Mouse (Mus musculus) forebrain, embryonic 11.5 days (tissue): ENCODE results near the gene Rag2. TPM values are rescaled to one million over a fixed set of nuclear protein-coding genes. Genes with fewer than 3 reads are reported as not detected.

ENCODE experiments used
- ATAC-seq: fragments of 200-750 bp; cut with Nextera tagmentation; replicated peaks from 2 replicates; pipeline ENCODE4 v1.8.0; 2017; ENCODE audit warnings: moderate TSS enrichment; ENCODE audit not compliant: low FRiP score
- DNase-seq: peaks from one replicate; pipeline ENCODE4 v3.0.0-alpha.2; 2017; ENCODE audit warnings: low spot score
- H3K27ac ChIP-seq: fragments of 300-500 bp; sonication (generic); 2 replicates; pipeline ENCODE4 v1.5.1; 2014; ENCODE audit warnings: low read depth, low read length
- H3K27me3 ChIP-seq: fragments of 300-500 bp; sonication (generic); 2 replicates; pipeline ENCODE4 v1.6.1; 2014; ENCODE audit warnings: mild to moderate bottlenecking, low read length, mixed read lengths; ENCODE audit not compliant: control insufficient read depth, insufficient read depth
- H3K36me3 ChIP-seq: fragments of 300-500 bp; sonication (generic); 2 replicates; pipeline ENCODE4 v1.6.1; 2014; ENCODE audit warnings: mild to moderate bottlenecking, low read length, moderate library complexity, mixed read lengths; ENCODE audit not compliant: control insufficient read depth, insufficient read depth
- H3K4me1 ChIP-seq: fragments of 300-500 bp; sonication (generic); replicated peaks from 2 replicates; pipeline ENCODE4 v1.6.1; 2014; ENCODE audit warnings: low read length, mixed read lengths; ENCODE audit not compliant: control insufficient read depth, insufficient read depth
- H3K4me2 ChIP-seq: fragments of 300-500 bp; sonication (generic); 2 replicates; pipeline ENCODE4 v1.6.1; 2014; ENCODE audit warnings: low read depth, mild to moderate bottlenecking, low read length, moderate library complexity, mixed read lengths; ENCODE audit not compliant: severe bottlenecking
- H3K4me3 ChIP-seq: fragments of 300-500 bp; sonication (generic); 2 replicates; pipeline ENCODE4 v1.5.1; 2014; ENCODE audit warnings: low read depth, low read length
- H3K9ac ChIP-seq: fragments of 300-500 bp; sonication (generic); 2 replicates; pipeline ENCODE4 v1.6.1; 2014; ENCODE audit warnings: low read length
- H3K9me3 ChIP-seq: fragments of 300-500 bp; sonication (generic); 2 replicates; pipeline ENCODE4 v1.6.1; 2016; ENCODE audit warnings: low read length, mixed read lengths; ENCODE audit not compliant: control insufficient read depth
- WGBS: fragments of 180-500 bp; shearing (Covaris S2); extraction: QIAGEN DNeasy Blood & Tissue Kit; methylation state at CpG from one replicate; pipeline ENCODE4 v1.1.7; 2014; 5-methylcytosine and 5-hydroxymethylcytosine counted together
- polyA plus RNA-seq: library from polyadenylated mRNA; unstranded; fragments of >200 nt; fragmentation: Nextera tagmentation; extraction: Ambion mirVana; gene quantifications from 2 replicates; pipeline ENCODE4 v1.2.1, GENCODE M21; 2014

Rag2 gene
- polyA plus RNA-seq, 1 experiment from 2014 or later = not detected

DNA sequence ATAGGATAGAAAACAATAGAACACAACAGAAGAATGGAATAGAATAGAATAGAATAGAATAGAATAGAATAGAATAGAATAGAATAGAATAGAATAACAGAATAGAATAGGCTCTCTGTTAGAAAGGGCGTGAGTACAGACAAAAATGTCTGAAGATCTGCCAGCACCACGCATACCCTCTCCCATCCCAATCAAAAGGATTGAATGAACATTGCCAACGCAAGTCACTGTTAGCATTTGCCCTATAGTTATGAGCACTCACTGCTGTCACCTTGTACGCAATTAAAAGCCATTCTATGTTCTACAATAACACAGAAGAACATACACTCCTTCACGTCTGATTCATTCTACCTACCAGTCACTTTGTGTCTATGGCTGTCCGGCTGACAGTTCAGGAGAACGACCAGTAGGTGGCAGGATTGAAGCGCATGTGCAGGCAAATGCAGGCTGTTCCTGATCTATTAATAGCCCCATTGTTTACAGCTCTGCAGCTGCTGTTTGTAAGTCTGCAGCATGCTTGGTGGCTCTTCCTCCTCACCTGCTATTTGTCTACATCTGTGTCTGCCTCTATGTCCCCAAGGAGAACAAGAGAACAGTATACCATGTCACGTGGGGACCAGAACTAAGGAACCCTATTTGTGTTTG, 40.7 kb downstream of the Rag2 start:
- H3K27ac ChIP-seq = no peak overlapping the region

DNA sequence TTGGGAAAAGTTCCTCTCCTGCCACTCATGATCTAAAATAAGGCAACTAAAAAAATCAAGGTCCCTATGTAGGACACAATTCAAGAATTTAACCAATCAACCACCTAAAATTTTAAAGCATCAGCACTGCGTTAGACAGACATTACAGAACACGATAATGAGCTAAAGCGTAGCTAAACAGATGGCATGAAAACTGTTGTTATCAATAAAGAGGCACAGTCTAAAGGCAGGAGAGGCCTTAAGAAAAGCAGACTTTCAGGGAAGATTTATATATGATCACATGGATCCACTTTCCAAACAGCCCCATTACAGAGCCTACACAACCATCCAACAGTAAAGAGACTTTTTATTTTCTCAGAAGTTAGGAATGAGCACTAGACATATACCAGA, 41.2 kb downstream of the Rag2 start:
- 90% methylated on average over 3 of the region's 3 CpGs for WGBS
- peak; percentile 37; the same call in 1 of the 2 replicates for ATAC-seq
- no peaks in the 10 kb centered on the region for H3K27me3 ChIP-seq
- no peaks in the 10 kb centered on the region for H3K4me1 ChIP-seq
- H3K4me3 ChIP-seq = no peak overlapping the region
- no peaks in the 10 kb centered on the region for H3K36me3 ChIP-seq
- H3K9me3 ChIP-seq = no peaks in the 10 kb centered on the region
- no peak overlapping the region for H3K9ac ChIP-seq
- H3K27ac ChIP-seq = no peak overlapping the region
- no peak overlapping the region for H3K4me2 ChIP-seq
- no peak for DNase-seq

More for the DNA sequence above, 40.7 kb downstream of the Rag2 start:
- H3K4me2 ChIP-seq = no peak overlapping the region
- WGBS = 19% methylated on average over 9 of the region's 9 CpGs
- no peaks in the 10 kb centered on the region for H3K36me3 ChIP-seq
- H3K4me1 ChIP-seq = no peaks in the 10 kb centered on the region
- H3K9ac ChIP-seq = no peak overlapping the region
- DNase-seq (peak; percentile 86), ATAC-seq (peak; percentile 91)
- H3K9me3 ChIP-seq = no peaks in the 10 kb centered on the region
- H3K27me3 ChIP-seq = no peaks in the 10 kb centered on the region
- no peak overlapping the region for H3K4me3 ChIP-seq

DNA sequence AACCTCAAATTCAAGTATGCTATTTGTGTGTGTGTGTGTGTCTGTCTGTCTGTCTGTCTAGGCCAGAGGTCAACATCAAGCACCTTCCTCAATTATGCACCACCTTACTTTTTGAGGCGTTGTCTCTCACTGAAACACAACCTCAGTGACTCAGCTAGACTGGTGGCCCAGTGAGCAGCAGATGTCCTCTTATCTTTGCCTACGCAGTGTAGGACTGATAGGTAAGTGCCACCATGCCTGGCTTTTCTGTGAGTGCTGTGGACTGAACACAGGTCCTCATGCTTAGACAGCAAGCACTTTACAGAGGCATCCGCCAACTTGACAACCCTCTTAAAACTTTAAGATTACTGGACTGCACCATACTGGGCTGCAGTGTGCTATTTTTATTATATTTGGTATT, 44.2 kb downstream of the Rag2 start:
- H3K4me3 ChIP-seq = no peak overlapping the region
- 96% methylated on average over 3 of the region's 3 CpGs for WGBS

DNA sequence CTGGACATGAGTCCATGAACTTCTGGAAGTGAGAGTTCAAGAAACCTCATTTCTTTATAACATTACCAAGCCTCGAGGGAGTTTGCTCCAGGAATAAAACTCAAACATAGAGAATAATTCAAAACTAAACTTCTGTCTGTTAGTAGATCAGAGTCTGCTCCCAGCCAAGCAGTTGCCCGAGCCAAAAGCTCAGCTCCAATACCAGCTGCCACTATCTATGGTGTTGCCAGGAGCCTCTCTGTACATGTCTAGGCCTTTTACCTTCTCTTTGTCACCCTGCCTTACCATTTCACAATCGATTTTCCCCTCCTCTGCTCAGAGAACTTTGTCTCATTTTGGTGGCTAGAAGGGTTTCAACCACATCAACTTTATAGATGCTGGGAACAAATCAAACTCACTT, 49.0 kb downstream of the Rag2 start:
- no peak overlapping the region for H3K4me3 ChIP-seq
- H3K4me2 ChIP-seq = no peak overlapping the region
- no peaks in the 10 kb centered on the region for H3K4me1 ChIP-seq
- H3K27me3 ChIP-seq = no peaks in the 10 kb centered on the region
- no peaks in the 10 kb centered on the region for H3K9me3 ChIP-seq
- DNase-seq (no peak), ATAC-seq (no peak)
- no peaks in the 10 kb centered on the region for H3K36me3 ChIP-seq
- H3K27ac ChIP-seq = no peak overlapping the region
- 86% methylated on average over 3 of the region's 3 CpGs for WGBS
- H3K9ac ChIP-seq = no peak overlapping the region

More for the DNA sequence above, 44.2 kb downstream of the Rag2 start:
- ATAC-seq (no peak), DNase-seq (no peak)
- Histone ChIP-seq H3K36me3 (no peaks in the 10 kb centered on the region), H3K4me2 (no peak overlapping the region), H3K9me3 (no peaks in the 10 kb centered on the region), H3K27ac (no peak overlapping the region), H3K4me1 (no peaks in the 10 kb centered on the region), H3K9ac (no peak overlapping the region), H3K27me3 (no peaks in the 10 kb centered on the region)

DNA sequence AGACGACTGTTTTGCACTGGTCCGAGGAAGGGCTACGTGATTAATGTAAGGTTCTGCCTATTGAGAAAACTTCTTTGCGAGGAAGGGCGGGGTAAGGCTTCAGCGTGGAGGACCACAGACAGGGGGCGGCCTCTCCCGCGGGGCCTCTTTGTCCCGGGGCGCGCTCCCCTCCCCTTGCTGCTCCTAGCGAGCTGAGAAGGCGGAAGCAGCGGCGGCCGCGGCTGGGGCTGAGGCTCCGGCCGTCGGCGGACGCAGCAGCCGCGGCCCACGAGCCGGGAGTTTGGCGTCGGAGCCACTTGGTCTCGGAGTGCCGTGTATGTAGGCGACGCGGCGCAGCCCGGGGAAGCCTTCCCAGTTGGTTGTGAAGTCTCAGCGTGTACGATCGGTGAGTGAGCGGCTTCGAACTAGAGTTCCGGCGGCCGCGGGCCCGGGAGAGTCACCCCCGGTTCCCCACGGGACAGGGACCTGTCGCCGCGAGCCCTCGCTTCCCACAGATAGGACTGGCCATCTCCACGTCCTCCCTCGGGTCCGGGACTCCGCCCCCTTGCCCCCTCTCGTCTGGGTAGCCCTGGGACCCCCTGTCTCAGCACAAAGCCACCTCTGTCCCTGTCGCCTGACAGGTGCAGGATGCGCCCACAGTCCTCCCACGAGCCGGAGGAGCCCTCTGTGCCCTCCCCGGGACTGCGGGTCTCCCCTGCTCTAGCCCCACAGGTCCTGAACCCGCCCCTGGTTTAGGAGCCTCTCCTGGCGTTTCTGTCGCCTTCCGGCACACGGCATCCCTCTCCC, 53.9 kb downstream of the Rag2 start, which contains the start of gene Traf6:
TSS of gene Traf6 (plus strand) at position 194 of the 786 bp plus-strand sequence.
- ATAC-seq = peak; percentile 94
- Histone ChIP-seq H3K27me3 (no peaks in the 10 kb centered on the region), H3K4me2 (peak within 1 kb of the TSS; percentile 87), H3K9me3 (no peaks in the 10 kb centered on the region), H3K36me3 (no peaks in the 10 kb centered on the region), H3K4me3 (peak within 1 kb of the TSS; percentile 96), H3K27ac (peak within 1 kb of the TSS; percentile 62; the same call in 1 of the 2 replicates), H3K4me1 (peaks cover 4% of the 10 kb centered on the region; the same call in 1 of the 2 replicates), H3K9ac (peak within 1 kb of the TSS; percentile 90)
- DNase-seq = peak; percentile 94
- WGBS = under 1% methylated on average over 62 of the region's 68 CpGs

DNA sequence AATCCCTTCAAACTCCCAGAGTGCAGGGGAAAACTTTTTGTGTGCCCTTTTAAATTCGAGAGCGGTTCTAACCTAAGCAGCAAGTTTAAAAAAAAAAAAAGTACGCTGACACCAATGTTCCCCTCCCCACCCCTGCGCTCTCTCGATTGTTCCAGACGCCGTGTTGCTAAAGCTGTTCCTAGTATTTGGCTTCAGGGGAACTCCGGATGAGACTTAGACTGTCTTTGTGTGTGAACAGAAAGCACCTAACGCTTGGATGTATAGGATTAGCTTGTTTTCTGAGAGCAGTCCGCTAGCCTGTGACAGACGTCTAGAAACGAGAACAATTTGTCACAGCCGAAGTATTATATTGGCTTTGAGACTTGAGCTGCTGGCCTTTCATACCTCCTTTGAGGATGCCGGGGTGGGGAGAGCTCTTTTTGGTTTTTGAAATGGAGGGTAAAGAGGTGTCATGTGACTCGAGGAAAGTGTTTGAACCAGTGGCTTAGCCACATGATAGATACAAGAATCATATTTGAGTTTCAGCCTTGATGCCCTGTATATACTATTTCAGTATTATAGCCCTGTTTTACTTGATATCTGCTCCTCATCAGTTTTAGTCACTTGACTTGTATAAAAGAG, 54.8 kb downstream of the Rag2 start:
- 2% methylated on average over 15 of the region's 15 CpGs for WGBS
- H3K27ac ChIP-seq = peak overlapping the region; percentile 62; the same call in 1 of the 2 replicates
- ATAC-seq = peak; percentile 13; the same call in 1 of the 2 replicates

More for the DNA sequence above, 54.8 kb downstream of the Rag2 start:
- H3K9ac ChIP-seq = peak overlapping the region; percentile 90
- H3K9me3 ChIP-seq = no peaks in the 10 kb centered on the region
- peak; percentile 55 for DNase-seq
- no peaks in the 10 kb centered on the region for H3K27me3 ChIP-seq
- H3K4me2 ChIP-seq = peak overlapping the region; percentile 87
- H3K4me1 ChIP-seq = peaks cover 4% of the 10 kb centered on the region; the same call in 1 of the 2 replicates
- no peaks in the 10 kb centered on the region for H3K36me3 ChIP-seq
- peak overlapping the region; percentile 96 for H3K4me3 ChIP-seq

Other genes starting within 250 kb of the Rag2 start
- 0.08 and 0.27 TPM in 2 replicates for gene Rag1, start 24.8 kb downstream of the Rag2 start, polyA plus RNA-seq
- gene B230118H07Rik, start 24.8 kb downstream of the Rag2 start, polyA plus RNA-seq = 60.7 and 60.8 TPM in 2 replicates
- gene Traf6, start 53.7 kb downstream of the Rag2 start, polyA plus RNA-seq = 24.2 and 24.5 TPM in 2 replicates